Mouse (Mus musculus) kidney, adult 11 months (tissue): Measurements from ENCODE around the gene A630095N17Rik.

Experiments
- DNase-seq: peaks from one replicate; pipeline ENCODE4 v3.0.0; 2022

Gene A630095N17Rik

DNA sequence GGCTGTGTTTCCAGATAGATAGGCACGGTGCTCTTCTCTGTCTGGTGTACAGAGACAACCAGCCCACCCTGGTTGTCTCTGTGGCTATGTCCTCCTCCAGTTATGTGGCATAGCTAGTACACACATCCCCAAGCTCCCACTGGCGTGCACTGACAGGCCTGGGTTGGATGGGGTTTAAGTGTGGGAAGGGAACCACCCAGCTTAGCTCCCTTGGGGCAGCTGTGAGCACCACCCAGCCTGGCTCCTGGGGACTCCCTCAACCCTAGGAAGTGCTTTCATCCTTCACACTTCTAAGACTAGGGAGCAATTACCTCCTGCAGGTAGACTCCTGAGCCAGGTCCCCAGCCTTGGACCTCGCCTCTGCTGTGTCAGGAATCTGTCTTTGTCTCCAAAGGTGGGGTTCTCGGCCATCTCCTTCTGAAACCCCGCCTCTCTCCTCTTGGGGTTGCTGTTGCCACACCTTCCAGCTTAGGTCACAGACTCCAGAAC is at the start of gene A630095N17Rik:
Gene A630095N17Rik, minus strand, starts transcription at position 439 of the 489 bp plus-strand sequence.
- DNase-seq = no peak

DNA sequence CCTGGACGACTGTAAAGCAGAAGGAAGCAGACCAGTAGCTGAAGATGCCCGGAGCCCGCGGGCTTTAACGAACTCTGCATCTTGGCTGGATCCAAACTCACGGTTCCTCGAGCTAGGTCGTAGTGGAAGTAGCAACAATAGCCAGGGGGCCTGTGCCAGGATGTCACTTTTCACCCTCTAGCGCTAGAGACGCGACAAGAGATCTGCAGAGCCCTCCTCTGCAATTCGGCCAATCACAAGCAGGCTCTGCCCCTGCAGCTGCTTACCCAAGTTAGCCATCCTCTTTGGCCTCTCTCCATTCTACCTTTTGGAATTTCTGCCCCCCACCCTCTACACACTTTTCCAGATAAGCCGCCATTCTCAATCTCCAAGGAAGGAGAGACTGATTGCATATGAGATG is 46.3 kb upstream of the A630095N17Rik start, which contains the start of gene Resp18:
Gene Resp18, minus strand, starts transcription at position 188 of the 400 bp plus-strand sequence.
- DNase-seq = no peak

DNA sequence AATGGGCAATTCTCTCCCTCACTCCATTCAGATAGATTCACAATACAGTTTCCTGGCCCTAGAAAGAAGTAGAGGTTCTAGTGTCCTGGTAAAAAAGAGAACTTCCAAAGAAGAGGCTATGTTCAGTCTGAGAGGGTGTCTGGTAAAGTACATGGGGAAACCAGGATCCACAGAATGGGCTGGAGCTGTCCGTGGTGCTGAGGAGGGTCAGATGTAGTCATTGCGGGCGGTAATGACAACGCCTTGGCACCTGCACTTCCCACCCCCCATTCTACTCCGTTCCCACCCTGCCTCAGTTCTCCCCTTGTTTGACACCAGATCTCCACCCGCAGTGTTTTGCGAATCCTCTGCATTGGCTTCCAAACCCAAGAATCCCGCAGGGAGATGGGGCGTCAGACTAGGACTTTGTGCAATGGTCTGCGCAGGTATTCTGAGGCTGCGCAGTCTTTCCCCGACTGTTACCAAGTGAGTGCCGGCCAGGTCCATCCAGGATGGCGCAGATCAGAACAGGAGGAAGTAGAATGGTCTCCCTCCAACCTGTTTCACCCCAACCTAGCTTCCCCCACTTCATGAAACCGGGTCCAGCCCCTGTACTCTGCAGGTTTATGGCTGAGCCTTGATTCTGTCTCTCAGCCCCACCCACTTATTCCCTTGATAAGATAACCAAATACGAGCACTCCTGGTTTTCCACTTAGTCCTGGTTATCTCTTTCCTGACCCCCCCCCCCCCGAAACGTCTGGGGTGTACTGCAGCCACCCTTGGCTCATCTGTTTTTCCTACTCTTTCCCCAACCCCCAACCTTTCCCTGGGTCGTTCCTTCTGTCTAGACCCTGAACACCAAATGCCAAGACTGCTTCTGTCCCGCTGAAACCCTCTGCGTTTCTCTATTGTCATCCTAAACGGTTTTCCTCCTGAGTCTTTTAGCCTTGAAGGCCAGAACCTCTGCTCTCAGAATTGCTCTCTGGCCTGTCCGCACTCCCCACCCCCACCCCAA is 45.6 kb upstream of the A630095N17Rik start:
- no peak for DNase-seq

DNA sequence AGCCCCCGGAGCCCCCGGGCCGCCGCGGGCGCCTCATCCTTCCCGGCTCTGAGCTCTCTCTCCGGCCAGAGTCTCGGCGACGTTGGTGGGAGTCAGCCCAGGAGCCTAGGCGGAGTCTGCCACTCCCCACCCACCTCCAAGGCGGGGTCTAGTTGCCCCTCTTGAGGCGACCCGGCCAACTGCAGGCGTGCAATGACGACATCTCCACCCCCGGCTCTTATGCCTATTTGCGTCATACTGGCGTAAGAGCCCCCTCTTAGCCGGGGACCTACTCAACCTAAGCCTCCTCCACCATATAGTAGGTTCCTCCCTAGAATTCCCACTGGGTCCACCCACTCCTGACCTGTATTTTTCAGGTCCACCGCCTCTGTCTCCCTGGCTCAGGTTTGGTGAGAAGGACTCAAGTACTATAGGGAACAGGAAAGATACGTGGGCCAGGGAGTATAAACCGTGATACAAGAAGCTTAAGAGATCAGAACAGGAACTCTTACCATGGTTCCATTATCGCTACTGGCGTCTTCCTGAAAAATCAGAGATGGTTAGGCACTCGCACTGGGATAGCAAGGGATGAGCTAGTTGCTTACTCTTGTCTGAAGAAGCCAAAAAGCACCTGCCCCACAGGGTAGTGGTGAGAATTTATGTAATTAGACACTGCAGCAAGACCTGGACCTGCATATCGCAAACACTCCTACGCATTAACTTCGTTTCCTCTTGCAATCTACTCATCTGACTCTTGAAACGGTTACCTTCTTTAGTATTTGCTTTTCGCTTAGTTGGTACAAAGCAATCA is 32.4 kb upstream of the A630095N17Rik start, which contains the start of gene Ptprn:
Gene Ptprn, minus strand, starts transcription at position 412 of the 790 bp plus-strand sequence.
- no peak for DNase-seq

DNA sequence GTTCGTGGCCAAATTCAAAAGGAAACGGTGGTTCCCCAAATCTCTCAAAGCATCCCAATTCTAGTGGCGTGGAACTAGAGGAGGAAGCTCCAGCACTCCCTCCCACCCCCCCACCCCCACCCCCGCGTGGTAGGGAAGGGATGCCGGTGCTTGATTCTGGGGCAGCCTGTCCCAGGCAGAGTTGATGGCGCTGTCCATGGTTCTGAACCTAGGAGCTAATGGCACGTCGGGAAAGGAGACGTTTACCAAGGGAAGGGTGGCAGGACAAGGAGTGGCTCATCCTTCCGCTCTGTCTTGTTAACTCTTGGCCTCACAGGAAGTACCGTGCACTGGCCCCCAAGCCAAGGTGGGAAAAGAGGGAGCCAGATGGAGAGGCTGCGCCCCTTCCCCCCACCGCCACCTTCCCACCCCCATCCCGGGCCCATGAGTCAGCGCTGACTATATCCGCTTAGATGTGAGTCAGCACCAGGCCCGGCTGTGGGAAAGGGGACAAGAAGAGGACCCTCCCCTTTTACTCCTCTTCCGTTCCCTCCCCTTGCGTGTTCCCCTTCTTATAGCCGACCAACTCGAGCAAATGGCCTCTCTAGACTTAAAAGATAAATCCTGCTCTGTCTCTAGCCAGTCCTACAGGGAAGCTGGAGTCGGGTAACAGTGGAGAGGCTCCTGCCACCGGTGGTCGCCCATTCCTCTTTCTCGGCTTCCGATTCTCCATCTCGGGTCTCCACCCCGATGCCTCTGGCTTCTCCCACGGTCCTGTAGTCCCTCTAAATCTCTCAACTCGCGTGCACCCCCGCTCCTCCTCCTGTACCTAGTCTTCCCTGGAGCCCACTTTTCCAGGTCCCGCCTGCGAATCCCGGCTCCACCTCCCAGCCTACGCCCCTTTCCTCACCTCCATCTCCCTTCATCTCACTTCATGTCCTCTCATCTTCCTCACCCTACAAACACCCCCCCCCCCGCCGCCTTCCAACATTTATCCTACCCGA is 31.4 kb upstream of the A630095N17Rik start:
- DNase-seq = no peak

DNA sequence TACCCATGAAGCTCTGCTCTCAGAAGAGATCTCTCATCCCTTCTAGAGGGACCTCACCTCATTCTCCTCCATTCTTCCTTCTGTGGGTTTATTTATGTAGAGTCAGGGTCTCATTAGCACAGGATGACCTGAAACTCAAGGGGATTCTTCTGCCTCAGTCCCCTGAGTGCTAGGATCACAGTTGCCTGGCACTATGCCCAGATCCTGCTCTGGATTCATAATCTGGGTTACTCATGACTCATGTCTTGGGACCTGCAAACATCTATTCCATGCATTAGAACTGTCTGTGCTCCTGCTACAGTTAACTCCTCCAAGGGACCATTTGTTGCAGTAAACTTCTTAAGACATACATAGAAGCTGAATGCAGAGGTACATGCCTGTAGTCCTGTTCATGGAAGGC is 29.4 kb upstream of the A630095N17Rik start:
- no peak for DNase-seq

DNA sequence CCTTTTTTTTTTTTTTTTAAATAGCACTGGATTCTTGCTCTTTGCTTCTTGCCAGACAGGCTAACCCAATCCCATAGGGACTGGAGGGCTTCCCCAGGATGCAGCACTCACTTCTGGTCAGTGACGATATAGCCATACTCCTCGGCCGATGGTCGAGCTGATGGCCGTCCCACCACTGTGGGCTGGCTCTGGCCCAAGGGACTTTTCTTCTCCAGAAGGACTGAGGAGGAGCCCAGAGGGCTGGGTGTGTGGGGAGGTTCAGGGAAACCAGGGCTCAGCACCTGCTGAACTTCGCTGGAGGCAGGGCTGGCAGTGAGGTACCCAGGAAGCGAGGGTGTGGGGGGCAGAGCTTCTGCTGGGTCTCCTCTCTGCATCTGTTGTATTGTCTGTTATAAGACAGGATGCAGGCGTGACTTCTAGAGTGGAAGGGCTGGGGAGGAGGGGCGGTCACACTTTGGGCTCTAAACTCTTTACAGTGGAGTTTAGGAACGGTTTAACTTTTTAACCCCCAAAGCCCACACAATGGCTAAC is 23.7 kb upstream of the A630095N17Rik start:
- no peak for DNase-seq

DNA sequence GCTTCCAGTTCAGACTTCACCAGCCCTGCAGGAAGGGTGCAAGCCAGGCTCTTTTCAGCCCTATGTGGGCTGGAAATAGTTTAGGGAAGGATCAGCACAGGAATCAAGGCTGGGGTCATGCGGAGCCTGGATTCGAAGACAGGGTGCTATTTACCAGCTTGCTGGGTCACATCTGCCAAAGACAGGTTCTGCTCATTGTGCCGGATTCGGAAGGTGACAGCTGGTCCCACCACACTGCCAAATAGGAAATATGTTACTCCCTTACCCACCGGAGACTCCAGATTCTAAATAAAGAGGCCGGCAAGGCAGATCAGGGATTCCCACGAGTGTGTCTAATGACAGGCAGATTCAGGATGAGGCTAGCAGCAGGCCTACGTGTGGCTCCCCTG is 22.7 kb upstream of the A630095N17Rik start:
- no peak for DNase-seq

DNA sequence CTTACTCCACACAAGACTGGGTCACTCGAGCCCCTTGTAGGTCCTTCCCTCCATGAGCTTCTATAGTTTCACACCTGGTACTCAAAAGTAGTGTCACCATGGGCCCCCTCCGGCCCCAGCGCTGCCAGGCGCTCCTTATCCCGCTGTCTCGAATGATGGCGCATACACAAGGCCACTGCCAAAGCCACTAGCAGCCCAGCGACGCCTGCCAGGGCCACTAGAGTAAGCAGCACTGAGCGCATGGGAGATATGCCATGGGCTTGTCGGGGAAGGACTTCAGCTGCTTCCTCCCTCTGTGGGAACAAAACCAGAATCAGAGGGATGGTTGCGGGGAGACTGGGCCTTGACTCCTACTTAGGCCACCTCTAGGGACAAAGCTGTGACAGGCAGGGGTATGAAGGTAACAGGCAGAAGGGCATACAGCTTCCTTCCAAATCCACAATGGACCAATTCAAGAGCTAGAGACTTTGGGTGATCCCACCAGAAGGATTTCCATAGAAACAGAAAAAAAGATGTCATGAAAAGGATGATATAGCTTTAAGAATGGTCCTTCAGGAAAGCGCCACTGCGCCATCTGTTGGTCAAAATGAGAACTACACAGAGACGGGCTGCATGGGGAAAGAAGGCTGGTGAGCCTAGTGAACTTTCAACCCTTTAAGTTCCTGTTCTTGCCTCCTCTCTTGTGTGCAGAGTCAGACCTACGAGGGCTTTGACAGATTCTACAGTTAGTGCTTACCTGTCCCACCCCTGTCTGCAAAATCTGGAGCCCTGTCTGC is 22.1 kb upstream of the A630095N17Rik start:
- DNase-seq = peak; percentile 66

DNA sequence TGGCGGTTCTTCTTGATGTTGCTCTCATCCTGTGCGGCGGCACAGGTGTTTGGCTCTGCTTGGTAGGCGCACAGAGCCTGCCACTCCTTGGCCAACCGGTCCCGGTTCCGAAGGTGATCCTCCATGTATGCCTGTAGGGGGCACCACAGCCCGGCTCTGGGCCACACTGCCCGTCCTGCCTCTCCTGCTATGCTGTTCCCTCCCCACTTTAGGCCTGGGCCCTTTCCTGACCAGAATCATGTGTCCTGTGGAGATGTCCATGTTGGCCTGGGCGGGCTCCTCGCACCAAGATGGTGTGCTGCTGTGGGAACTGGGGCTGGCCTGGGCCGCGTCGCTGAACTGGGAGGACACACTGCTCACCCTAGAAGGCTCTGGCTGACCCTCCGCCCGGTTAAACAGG is 21.1 kb upstream of the A630095N17Rik start:
- no peak for DNase-seq

DNA sequence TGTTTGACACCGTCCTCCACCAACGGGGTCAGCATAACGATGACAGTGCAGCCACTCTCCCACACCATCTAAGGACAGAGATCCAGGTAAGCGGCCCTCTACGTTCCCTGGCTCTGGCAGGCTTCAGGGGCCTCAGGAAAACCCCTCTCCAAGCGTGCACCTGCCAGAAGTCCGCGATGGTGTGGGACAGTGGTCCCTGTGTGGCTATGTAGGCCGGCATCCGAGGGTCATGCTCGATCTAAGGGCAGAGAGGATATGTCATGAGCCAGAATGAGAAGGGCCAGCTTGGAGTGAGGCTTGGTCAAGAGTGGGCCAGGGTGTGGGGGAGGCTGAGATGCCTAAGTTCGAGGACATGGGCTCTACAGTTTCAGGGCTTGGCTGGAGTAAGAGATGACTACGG is 20.4 kb upstream of the A630095N17Rik start:
- no peak for DNase-seq

DNA sequence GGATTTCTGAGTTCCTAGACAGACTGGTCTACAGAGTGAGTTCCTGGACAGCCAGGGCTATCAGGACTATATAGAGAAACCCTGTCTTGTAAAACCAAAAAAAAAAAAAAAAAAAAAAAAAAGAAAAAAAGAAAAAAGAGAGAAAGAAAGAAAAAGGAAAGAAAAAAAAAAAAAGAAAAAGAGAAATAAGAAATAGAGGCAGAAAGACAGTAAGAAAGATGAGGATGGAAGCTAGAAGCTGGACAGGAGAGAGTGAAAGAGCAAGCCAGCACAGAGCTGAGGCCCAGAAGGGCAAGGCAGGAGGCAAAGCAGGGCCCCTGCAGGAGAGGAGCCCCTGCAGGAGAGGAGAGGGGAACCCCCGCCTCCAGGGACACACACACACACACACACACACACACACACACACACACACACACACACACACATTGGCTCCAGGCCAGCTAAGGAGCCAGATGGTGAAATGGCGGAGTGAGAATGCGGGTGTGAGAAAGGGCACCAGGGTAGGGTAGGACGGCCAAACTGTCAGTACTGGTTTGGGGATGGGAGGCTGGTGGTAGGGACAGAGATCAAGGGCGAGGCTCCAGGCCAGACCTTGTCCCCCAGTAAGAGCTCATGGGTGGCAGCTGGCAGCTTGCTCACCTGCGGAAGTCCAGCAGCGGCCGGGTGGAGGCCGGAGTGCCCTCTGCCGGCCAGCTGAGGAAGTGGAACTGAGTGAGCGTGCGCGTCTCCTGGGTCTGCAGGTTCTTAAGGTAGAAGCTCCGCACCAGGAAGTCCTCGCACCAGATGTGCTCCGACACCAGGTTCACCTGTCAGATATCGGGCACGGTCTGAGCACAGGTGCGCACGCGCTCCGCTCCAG is 19.4 kb upstream of the A630095N17Rik start:
- peak; percentile 91 for DNase-seq

DNA sequence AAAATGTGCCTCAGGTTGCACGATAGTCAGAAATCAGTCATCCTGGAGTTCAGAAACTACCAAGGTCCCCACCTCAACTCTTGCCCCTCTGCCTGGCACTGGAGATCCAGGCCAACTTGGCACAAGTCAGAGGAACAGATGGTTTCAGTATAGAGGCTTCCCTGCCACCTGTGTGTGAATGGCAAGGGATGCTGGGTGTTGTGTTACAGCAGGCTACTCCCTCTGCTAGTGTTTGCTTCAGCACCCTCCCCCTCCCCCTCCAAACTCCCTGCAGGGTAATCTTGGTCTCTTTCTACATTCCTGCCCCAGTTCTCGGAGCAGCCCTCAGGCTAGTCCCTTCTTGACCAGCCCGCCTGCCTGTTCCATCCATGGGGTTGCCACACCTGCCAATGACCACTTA is 18.6 kb upstream of the A630095N17Rik start:
- no peak for DNase-seq

DNA sequence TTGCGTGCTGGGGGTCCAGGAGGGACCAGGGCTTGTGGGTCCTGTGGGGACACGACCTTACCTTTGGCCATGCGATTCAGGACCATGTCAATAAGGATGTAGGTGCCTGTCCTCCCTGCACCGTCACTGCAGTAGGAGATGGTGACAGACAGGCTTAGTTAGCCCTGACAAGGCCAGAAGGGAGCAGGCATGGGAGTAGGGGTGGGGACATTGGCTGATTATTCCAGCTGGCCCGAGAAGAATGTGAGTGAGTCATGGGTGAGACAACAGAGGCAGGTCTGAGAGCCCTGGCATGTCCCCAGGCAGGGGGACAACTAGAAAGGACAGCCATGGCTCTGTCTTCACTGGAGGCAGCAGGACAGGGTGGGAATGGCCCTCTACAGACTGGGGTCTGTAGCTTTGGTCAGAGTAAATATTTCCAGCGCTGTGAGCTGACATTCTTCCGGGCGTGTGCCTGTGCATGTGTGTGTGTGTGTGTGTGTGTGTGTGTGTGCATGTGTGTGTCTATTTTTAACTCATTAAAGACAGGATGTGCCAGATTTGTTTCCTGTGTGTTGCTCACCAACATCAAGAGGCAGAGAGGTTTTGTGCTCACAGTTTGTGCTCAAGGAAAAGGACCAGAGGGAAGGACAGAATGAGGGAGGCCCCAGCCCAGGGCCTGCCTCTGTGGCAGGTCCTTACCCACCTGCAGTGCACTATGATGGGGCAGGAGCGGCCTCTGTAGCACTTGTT is 16.3 kb upstream of the A630095N17Rik start:
- DNase-seq = no peak

DNA sequence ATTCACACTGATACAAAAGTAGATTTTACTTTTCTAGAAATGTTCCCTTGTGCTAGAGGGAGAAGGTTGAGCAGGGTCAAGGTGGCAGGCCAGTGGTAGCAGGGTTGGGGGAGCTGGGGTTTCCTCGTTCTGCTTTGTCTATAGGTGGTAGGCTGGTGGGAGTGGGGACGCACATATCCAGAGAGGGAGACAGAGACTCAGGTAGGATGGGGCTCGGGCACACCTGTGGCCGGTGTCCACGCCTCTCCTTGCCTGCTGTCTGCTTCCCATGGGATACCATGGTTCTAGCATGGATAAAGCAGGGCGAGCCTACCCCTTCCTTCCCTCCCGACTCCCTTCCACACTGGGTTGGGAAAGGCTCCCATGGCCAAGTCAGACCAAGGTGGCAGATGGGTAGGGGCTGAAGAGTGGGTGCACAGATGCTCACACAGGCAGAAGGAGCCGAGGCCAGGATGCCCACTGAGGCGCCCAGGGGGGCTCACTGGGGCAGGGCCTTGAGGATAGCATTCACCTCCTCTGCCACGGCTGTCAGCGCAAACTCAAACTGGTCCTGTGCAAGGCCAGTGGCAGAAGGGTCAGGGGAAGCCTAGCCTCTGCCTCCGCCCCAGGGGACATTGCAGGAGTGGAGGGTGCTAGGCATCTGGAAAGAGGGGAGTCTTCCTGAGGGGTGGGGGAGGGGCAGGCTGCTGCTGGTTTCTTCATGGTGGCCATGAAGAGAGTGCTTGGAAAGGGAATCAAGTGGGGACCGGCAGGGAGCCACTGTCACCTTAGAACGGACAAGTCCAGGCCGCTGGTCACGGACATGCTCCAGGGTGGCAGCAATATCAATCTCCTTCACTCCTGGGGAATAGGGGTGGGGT is 15.4 kb upstream of the A630095N17Rik start:
- DNase-seq = no peak

DNA sequence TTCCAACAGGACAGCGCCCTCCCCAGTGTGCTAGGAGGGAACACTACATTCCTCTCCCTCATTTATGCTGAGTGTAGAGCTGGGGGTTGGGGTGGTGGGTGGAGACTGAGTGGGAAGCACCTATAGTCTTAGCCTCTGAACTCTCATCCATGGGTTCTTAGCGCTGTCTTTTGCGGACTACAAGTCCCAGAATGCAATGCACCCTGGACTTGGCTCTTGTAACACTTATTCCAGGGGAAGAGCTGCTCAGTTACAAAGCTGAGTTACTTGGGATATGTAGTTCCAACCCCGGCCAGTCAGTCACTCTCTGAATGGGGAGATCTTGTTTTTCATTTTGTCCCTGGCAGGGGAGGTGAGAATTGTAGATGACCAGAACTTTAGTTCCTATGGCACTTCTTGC is 12.9 kb upstream of the A630095N17Rik start:
- DNase-seq = peak; percentile 60

DNA sequence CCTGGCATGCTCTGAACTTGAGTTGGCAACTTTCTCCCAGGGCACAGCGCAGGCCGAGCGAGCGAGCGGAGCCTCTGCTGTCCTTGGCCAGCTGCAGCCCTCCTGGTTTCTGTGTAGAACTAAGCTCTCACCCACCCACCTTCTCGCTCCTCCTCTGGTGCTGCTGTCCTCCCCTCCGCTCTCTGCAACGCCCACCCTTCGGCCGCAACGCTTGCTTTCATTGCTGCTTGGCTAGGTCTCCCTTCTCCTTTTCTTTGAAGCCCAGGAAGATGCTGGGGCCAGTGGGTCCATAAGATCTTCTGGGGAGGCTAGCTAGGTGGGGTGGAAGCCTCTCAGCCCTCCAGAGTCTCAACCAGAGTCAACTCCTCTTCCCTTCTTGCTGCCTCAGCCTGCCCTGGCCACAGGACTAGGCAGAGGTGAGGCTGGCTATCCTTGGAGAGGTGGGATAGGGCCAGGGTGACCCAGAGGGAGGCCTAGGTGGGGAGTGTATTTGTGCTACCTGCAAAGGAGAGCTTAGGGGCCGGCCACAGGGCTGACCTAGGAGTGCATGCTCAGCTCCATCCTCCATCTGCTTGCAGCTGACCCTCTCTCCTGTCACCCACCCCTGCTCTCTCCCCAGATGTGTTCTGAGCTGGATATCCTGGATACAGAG is 12.4 kb upstream of the A630095N17Rik start:
- DNase-seq = no peak

DNA sequence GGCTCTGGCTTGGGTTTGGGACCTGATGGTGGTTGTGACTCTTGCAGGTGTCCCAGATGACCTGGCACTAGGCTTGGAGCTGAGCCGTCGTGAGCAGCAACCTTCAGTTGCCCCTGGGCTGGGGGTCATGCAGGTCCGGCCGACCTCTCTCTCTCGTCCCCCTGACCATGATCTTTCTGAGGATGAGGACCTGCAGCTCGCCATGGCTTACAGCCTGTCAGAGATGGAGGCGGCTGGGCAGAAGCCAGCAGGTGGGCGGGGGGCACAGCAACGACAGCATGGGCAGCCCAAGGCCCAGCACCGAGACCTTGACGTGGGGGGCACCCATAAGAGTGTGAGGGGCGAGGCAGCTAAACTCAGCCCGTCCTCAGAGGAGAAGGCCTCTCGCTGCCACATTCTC is 11.5 kb upstream of the A630095N17Rik start:
- no peak for DNase-seq
